Mouse (Mus musculus) midbrain, embryonic 12.5 days (tissue): Measurements from ENCODE around the gene Cherp. TPM values are rescaled to one million over a fixed set of nuclear protein-coding genes. Genes with fewer than 3 reads are reported as not detected.

ENCODE experiments used
- ATAC-seq: fragments of 200-750 bp; cut with Nextera tagmentation; 2 replicates; pipeline ENCODE4 v1.8.0; 2017; ENCODE audit warnings: low read depth, moderate TSS enrichment, moderate library complexity; ENCODE audit not compliant: low FRiP score
- H3K27ac ChIP-seq: fragments of 300-500 bp; sonication (generic); replicated peaks from 2 replicates; pipeline ENCODE4 v1.5.1; 2016; ENCODE audit warnings: mild to moderate bottlenecking
- H3K27me3 ChIP-seq: fragments of 300-500 bp; sonication (generic); 2 replicates; pipeline ENCODE4 v1.6.1; 2016; ENCODE audit warnings: mild to moderate bottlenecking
- H3K36me3 ChIP-seq: fragments of 300-500 bp; sonication (generic); 2 replicates; pipeline ENCODE4 v1.6.1; 2016
- H3K4me1 ChIP-seq: fragments of 300-500 bp; sonication (generic); 2 replicates; pipeline ENCODE4 v1.6.1; 2016
- H3K4me2 ChIP-seq: fragments of 300-500 bp; sonication (generic); replicated peaks from 2 replicates; pipeline ENCODE4 v1.6.1; 2016; ENCODE audit warnings: mild to moderate bottlenecking, moderate library complexity
- H3K4me3 ChIP-seq: fragments of 300-500 bp; sonication (generic); 2 replicates; pipeline ENCODE4 v1.5.1; 2016; ENCODE audit warnings: mild to moderate bottlenecking
- H3K9ac ChIP-seq: fragments of 300-500 bp; sonication (generic); replicated peaks from 2 replicates; pipeline ENCODE4 v1.6.1; 2016; ENCODE audit warnings: mild to moderate bottlenecking, moderate library complexity
- H3K9me3 ChIP-seq: fragments of 300-500 bp; sonication (generic); 2 replicates; pipeline ENCODE4 v1.6.1; 2016; ENCODE audit warnings: mild to moderate bottlenecking
- WGBS: fragments of 180-500 bp; shearing (Covaris S2); methylation state at CpG from one replicate; pipeline ENCODE4 v1.1.7; 2016; 5-methylcytosine and 5-hydroxymethylcytosine counted together
- microRNA-seq: library from miRNA; unstranded; fragments of <30 nt; microRNA quantifications from one replicate; pipeline ENCODE4, GENCODE M21; 2017
- polyA plus RNA-seq: library from polyadenylated mRNA; unstranded; fragments of >200 nt; fragmentation: Nextera tagmentation; extraction: Ambion mirVana; gene quantifications from 2 replicates; pipeline ENCODE4 v1.2.1, GENCODE M21; 2016

Gene Cherp
- polyA plus RNA-seq, 1 experiment from 2014 or later, result 76.6 TPM

GRCm38 (mm10) chr8:72434952-72435351 lies 40.1 kb downstream of the Cherp start:
- no peak overlapping the region for H3K27ac ChIP-seq
- no peaks in the 10 kb centered on the region for H3K4me1 ChIP-seq
- H3K4me2 ChIP-seq, result no peak overlapping the region
- ATAC-seq, result no peak
- H3K9me3 ChIP-seq, result no peaks in the 10 kb centered on the region
- no peaks in the 10 kb centered on the region for H3K27me3 ChIP-seq
- H3K9ac ChIP-seq, result no peak overlapping the region
- no peak overlapping the region for H3K4me3 ChIP-seq
- WGBS, result 71% methylated on average over 2 of the region's 2 CpGs
- no peaks in the 10 kb centered on the region for H3K36me3 ChIP-seq

GRCm38 (mm10) chr8:72429676-72430075 lies 45.4 kb downstream of the Cherp start:
- H3K27ac ChIP-seq, result no peak overlapping the region
- no peak overlapping the region for H3K4me3 ChIP-seq
- no peaks in the 10 kb centered on the region for H3K36me3 ChIP-seq
- no peak for ATAC-seq
- H3K27me3 ChIP-seq, result no peaks in the 10 kb centered on the region
- H3K9ac ChIP-seq, result no peak overlapping the region
- WGBS, result 54% methylated on average over 13 of the region's 13 CpGs
- no peaks in the 10 kb centered on the region for H3K9me3 ChIP-seq
- H3K4me1 ChIP-seq, result no peaks in the 10 kb centered on the region
- H3K4me2 ChIP-seq, result no peak overlapping the region

GRCm38 (mm10) chr8:72422926-72423325 lies 52.1 kb downstream of the Cherp start:
- H3K4me2 ChIP-seq, result no peak overlapping the region
- WGBS, result 72% methylated on average over 1 of the region's 1 CpGs
- no peak for ATAC-seq
- H3K27ac ChIP-seq, result no peak overlapping the region
- no peaks in the 10 kb centered on the region for H3K36me3 ChIP-seq
- H3K4me1 ChIP-seq, result peaks cover 27% of the 10 kb centered on the region
- H3K4me3 ChIP-seq, result no peak overlapping the region
- no peaks in the 10 kb centered on the region for H3K27me3 ChIP-seq
- H3K9me3 ChIP-seq, result no peaks in the 10 kb centered on the region
- H3K9ac ChIP-seq, result no peak overlapping the region

GRCm38 (mm10) chr8:72421362-72422335 lies 53.4 kb downstream of the Cherp start, which contains the start of gene Eps15l1:
Eps15l1 (minus strand) TSS chr8:72421460.
- H3K4me2 ChIP-seq, result peak within 1 kb of the TSS; percentile 71
- H3K27ac ChIP-seq, result peak within 1 kb of the TSS; percentile 84
- H3K9ac ChIP-seq, result peak within 1 kb of the TSS; percentile 91
- H3K4me1 ChIP-seq, result peaks cover 35% of the 10 kb centered on the region
- peak within 1 kb of the TSS; percentile 90 for H3K4me3 ChIP-seq
- 1% methylated on average over 48 of the region's 48 CpGs for WGBS
- ATAC-seq, result peak; percentile 98
- no peaks in the 10 kb centered on the region for H3K27me3 ChIP-seq
- no peaks in the 10 kb centered on the region for H3K36me3 ChIP-seq
- no peaks in the 10 kb centered on the region for H3K9me3 ChIP-seq

GRCm38 (mm10) chr8:72420571-72421361 lies 54.3 kb downstream of the Cherp start:
- H3K4me3 ChIP-seq, result peak overlapping the region; percentile 90
- no peaks in the 10 kb centered on the region for H3K27me3 ChIP-seq
- WGBS, result 2% methylated on average over 68 of the region's 73 CpGs
- ATAC-seq, result peak; percentile 78
- no peaks in the 10 kb centered on the region for H3K36me3 ChIP-seq
- H3K9ac ChIP-seq, result peak overlapping the region; percentile 91
- peak overlapping the region; percentile 84 for H3K27ac ChIP-seq
- H3K4me2 ChIP-seq, result peak overlapping the region; percentile 71
- no peaks in the 10 kb centered on the region for H3K9me3 ChIP-seq
- H3K4me1 ChIP-seq, result peaks cover 42% of the 10 kb centered on the region

GRCm38 (mm10) chr8:72418073-72418472 lies 57.0 kb downstream of the Cherp start:
- peaks cover 45% of the 10 kb centered on the region for H3K4me1 ChIP-seq

GRCm38 (mm10) chr8:72415252-72415651 lies 59.8 kb downstream of the Cherp start:
- H3K27me3 ChIP-seq, result no peaks in the 10 kb centered on the region
- 0 out of 2 replicates have a peak, but pooled peaks cover 12% of the 10 kb centered on the region for H3K36me3 ChIP-seq
- H3K4me1 ChIP-seq, result peaks cover 38% of the 10 kb centered on the region
- no peaks in the 10 kb centered on the region for H3K9me3 ChIP-seq
- ATAC-seq, result no peak
- no peak overlapping the region for H3K27ac ChIP-seq
- no peak overlapping the region for H3K4me3 ChIP-seq
- no peak overlapping the region for H3K9ac ChIP-seq
- H3K4me2 ChIP-seq, result no peak overlapping the region
- 73% methylated on average over 2 of the region's 2 CpGs for WGBS

More at GRCm38 (mm10) chr8:72418073-72418472, 57.0 kb downstream of the Cherp start:
- WGBS, result 98% methylated on average over 4 of the region's 4 CpGs
- Histone ChIP-seq H3K36me3 (0 out of 2 replicates have a peak, but pooled peaks cover 6% of the 10 kb centered on the region), H3K27ac (no peak overlapping the region), H3K9me3 (no peaks in the 10 kb centered on the region), H3K27me3 (no peaks in the 10 kb centered on the region), H3K9ac (no peak overlapping the region), H3K4me2 (no peak overlapping the region), H3K4me3 (no peak overlapping the region)
- ATAC-seq, result no peak

GRCm38 (mm10) chr8:72413839-72414238 lies 61.2 kb downstream of the Cherp start:
- 0 out of 2 replicates have a peak, but pooled peaks cover 12% of the 10 kb centered on the region for H3K36me3 ChIP-seq
- peak; percentile 19; the same call in 1 of the 2 replicates for ATAC-seq
- H3K4me2 ChIP-seq, result no peak overlapping the region
- 92% methylated on average over 7 of the region's 7 CpGs for WGBS
- peaks cover 24% of the 10 kb centered on the region for H3K4me1 ChIP-seq
- H3K9ac ChIP-seq, result no peak overlapping the region
- no peaks in the 10 kb centered on the region for H3K9me3 ChIP-seq
- H3K27ac ChIP-seq, result no peak overlapping the region
- H3K4me3 ChIP-seq, result no peak overlapping the region
- H3K27me3 ChIP-seq, result no peaks in the 10 kb centered on the region

Small RNA genes lying within 50 kb of the gene (microRNA-seq; reads per million reads assigned to microRNA genes)
- gene Mir7068, result 2.3 reads per million, percentile 2 among the genes with 10 or more reads in this experiment

Other genes with a start within 250 kb of the Cherp start
- 210 and 211 TPM in 2 replicates for gene Ap1m1, start 235.2 kb downstream of the Cherp start, polyA plus RNA-seq
- gene Gm10282, start 170.0 kb downstream of the Cherp start, polyA plus RNA-seq, result 25.7 and 32.3 TPM in 2 replicates
- 8.8 and 9.2 TPM in 2 replicates for gene Klf2, start 156.2 kb downstream of the Cherp start, polyA plus RNA-seq
- 72.9 and 73.2 TPM in 2 replicates for gene Eps15l1, start 53.8 kb downstream of the Cherp start, polyA plus RNA-seq
- gene Calr3, start 31.4 kb downstream of the Cherp start, polyA plus RNA-seq, result 1.4 and 1.7 TPM in 2 replicates
- 16.4 and 18.2 TPM in 2 replicates for gene 1700030K09Rik, start 31.3 kb downstream of the Cherp start, polyA plus RNA-seq
- gene Slc35e1, start 17.4 kb upstream of the Cherp start, polyA plus RNA-seq, result 23.0 and 24.3 TPM in 2 replicates
- gene Med26, start 73.0 kb upstream of the Cherp start, polyA plus RNA-seq, result 19.1 and 19.6 TPM in 2 replicates
- 127 and 128 TPM in 2 replicates for gene Smim7, start 95.9 kb upstream of the Cherp start, polyA plus RNA-seq
- 11.0 and 13.5 TPM in 2 replicates for gene Tmem38a, start 96.8 kb upstream of the Cherp start, polyA plus RNA-seq
- gene Nwd1, start 171.5 kb upstream of the Cherp start, polyA plus RNA-seq, result 0.10 and 0.18 TPM in 2 replicates
- gene Sin3b, start 248.1 kb upstream of the Cherp start, polyA plus RNA-seq, result 157 and 158 TPM in 2 replicates